Mouse (Mus musculus): ENCODE measurements around the gene Htr1f.

The Htr1f gene

DNA sequence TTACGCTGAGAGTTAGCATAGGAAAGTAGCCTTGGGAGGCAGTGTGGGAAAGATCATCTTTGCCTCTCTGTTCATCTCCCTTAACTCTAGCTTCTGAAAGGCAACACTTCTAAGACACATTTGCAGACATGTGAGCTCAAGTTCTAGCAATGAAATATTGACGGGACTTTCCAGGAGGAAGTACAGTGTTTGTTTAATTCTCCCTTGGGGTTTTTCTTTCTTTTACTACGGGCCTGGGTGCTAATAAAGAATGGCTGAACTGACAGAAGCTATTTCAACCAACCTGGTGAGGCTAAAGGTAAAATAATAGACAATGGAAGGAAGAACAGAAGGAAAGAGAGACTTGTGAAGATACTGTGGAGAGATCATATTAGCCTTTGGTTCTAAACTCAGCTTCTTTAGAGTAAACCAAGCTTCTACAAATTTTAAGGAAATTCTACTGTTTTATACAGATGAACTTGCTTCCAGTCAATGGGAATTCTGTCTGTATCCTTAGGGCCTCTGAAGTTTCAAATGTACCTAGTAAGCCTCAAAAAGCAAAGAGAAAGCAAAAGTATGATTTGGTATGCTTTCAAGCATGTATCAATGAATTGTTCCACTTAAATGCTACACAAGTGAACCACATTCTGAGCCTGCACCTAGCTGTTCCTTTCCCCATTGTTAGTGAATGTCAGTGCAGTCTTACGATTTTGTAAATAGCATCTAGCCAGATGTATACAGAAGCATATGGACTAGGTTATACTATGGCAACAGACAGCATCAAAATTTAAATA lies 131.9 kb downstream of the Htr1f start:
- no peak for DNase-seq (ENCODE audit: low spot score)

DNA sequence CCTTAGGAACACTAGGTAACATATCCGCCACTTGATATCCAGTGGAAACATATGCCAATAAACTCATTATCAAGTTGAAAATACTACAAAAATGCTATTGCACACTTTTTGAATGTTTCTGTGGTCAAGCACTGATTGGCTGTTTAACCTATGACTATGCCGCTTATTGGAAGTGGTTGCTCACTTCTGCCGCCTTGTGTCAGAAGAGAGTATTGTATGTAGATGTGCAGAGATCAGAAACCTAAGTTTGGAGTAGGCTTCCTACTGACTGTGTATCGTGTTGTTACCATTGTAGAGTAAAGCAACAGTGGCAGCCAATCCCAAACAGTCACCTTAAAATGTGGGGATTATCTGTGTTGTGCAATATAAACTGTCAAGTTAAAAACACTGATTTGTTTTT lies 144.0 kb downstream of the Htr1f start:
- no peak for DNase-seq (ENCODE audit: low spot score)

DNA sequence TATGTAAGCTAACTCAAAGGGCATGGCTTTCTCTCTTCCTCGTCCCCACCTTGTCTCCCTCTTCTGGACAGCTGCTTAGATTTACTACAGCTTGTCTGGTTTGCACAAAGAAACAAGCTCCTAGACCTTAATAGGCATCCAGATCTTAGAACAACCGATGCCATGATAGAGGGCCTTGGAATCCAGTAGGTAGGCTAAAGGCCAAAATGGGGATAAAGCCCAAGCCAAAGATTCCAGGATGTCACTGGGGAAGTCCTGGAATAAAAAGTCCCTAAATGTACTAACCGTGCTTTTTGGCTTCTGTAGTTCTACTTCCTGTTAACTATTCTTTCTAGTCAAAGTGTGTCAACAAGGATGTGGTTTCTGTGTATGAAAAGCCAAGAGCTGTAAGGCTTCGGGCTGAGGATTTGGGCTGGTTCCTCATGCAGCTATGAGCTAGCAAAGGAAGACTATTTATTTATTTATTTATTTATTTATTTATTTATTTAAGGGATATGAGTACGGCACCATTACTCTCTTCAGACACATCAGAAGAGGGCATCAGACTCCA lies 163.9 kb downstream of the Htr1f start:
- no peak for DNase-seq (ENCODE audit: low spot score)

DNA sequence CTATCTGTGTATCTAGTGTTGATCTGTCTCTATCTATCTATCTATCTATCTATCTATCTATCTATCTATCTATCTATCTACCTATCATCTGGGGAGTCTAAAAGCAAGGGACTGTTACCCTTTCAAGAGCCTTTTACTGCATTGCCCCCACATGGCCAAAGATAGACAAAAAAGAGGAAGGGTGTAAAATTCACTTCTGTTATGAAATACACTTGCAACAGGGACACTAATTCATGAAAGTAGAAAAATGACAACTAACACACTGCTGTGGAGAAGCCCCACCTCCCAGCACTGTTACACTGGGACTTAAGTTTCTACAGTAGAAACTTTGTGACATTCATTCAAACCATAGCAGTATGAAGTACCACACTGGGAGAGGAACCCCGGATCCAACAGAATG lies 170.9 kb downstream of the Htr1f start:
- no peak for DNase-seq (ENCODE audit: low spot score)

DNA sequence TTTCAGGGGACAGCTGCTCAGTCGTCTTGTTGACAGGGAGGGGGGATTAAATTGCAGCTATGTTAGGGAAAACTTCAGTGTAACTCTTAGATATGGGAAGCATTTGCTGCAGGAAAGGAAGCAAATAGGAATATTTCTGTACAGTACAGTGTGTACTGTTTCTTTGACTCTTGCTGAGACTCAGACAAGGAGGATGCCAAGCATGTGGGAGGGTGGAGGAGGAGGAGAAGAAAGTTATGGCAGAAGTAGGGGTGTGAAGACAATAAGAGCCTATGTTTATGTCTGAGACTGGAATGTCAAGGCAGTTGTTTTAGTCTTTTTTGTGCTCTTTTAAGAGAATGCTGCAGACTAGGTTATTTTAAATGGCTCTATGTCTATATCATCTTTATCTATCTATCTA lies 171.6 kb downstream of the Htr1f start:
- DNase-seq (ENCODE audit: low spot score), result no peak

DNA sequence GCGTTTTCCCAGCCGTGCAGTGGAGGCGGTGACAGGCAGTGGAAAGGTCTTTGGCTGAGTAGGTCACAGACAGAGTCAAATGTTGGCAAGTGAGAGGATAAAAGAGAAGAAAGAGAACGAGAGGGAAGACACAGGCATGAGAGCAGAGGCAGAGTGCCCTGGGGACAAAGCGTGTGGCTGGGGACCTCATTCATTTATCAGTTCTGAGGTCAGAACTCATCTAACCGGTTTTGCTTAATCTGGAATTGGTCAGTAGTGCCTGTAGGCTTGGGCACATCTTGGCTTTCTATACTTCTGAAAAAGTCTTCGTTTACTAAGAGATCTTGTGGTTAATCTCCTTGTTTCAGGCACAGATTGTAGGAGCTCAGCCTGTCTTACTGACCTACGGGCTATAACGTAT lies 182.2 kb downstream of the Htr1f start:
- DNase-seq (ENCODE audit: low spot score), result no peak

DNA sequence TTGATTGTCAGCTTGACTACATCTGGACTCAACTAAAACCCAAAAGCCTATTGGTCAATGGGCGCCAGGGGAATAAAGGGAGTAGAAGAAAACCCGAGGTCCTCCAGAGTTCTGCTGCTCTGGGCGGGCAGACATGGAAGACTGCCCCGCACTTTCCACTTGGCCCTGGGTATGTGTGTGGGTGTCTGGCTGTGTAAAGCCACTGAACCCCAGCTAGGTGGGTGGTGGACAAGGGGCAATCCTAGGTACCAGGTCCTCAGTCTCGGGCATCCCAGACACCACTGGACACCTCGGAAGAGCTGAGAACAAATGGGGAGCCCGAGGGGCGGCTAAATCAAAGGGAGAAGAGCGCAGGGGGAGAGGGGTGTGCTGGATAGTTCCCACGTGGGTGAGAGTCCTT lies 196.9 kb downstream of the Htr1f start:
- no peak for DNase-seq (ENCODE audit: low spot score)

DNA sequence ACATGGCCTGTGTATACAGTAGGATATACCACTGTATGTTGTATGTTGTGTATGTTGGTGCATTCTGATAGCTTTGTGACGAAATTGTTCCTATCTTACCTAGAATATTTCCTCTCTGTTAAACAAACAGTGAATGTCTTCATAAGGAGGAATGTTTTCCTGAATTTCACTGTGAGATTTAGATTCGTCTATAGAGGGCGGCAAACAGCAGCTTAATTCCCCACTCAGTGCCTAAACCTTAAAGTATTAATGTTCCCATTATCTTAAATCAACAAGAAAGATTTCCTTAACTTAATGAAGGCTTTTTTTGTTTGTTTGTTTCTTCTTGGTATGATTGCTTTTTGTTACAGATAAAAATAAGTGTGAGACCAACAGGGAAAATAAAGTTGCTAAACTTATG lies 198.5 kb downstream of the Htr1f start:
- no peak for DNase-seq (ENCODE audit: low spot score)

DNA sequence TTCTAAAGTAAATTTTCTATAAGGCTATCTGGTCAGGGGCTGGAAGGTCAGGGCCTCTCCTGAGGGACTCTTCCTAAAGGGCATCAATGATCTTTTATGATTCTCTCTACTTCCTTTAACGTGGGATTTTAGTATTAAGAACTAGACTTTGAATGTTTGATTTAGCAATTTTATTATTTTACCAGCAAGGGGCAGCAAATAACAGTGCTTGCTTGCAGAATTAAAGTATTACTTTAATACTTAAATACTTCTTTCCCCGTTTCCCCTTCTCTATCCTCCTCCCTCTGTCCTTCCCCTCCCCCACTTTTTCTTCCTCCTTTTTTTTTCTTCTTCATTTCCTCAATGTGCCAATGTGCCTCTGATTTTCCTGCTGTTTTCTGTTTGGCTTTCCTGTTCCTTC lies 202.3 kb downstream of the Htr1f start:
- no peak for DNase-seq (ENCODE audit: low spot score)

DNA sequence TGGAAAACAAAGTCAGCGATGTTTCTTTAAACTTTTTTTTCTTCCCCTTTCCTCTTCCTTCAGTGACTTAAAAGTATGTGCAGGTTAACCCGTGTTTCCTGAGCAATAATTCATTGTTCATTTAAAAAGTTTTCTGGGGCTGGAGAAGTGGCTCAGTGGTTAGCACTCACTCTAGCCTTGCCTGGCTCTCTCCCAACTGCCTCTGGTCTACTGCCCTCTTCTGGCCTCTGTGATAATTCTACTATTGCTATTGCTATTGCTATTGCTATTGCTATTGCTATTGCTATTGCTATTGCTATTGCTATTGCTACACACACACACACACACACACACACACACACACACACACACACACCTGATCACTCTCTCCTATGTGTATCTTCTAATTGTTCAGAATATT lies 206.6 kb downstream of the Htr1f start:
- DNase-seq (ENCODE audit: low spot score), result no peak

DNA sequence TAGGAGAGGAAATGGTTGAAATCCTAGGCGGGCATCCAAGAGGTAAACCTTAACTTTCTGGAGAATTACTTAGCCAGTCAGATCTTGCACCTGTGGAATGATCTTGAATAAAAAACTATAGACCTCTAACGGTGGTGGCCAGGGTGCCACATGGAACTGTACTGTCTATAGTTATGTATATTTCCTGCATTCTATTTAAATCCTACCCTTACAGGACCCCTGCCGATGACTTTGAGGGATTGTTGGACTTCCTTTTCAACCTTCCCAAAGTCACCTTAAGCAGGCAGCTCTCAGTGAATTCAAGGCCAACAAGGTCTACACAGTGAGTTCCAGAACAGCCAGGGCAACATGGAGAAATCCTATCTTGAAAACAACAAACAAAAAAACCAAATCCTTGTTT lies 216.2 kb downstream of the Htr1f start:
- DNase-seq (ENCODE audit: low spot score), result no peak

DNA sequence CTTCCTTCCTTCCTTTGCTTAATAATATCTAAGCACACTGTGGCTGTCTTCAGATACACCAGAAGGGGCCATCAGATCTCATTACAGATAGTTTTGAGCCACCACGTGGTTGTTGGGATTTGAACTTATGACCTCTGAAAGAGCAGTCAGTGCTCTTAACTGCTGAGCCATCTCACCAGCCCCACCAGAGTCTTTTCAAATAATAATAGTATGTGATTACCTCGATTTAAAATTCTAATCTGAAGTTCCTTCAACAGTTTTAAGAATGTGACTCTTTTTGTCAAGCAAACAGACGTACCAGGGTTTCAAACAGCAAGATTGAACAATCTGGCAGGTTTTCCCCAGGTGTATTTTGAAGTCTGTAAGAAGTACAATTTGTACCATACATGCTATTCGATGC lies 220.1 kb downstream of the Htr1f start:
- no peak for DNase-seq (ENCODE audit: low spot score)

DNA sequence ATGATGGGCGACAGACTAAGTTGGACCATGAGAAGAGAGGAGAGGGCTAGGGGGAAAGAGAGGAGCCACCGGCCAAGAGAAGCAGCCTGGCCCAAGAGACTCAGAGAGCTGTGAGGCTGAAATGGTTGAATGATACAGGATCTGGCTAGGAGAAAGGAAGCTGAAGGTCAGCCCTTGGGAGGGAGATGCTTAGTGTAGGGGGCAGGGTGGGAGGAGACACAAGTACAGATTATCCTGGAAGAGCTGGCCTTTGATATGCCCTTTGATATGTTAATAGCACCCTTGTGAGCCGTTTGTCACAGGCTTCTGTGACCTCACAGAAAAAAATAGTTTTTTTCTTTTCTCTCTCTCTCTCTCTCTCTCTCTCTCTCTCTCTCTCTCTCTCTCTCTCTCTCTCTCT lies 220.5 kb downstream of the Htr1f start:
- DNase-seq (ENCODE audit: low spot score), result no peak

DNA sequence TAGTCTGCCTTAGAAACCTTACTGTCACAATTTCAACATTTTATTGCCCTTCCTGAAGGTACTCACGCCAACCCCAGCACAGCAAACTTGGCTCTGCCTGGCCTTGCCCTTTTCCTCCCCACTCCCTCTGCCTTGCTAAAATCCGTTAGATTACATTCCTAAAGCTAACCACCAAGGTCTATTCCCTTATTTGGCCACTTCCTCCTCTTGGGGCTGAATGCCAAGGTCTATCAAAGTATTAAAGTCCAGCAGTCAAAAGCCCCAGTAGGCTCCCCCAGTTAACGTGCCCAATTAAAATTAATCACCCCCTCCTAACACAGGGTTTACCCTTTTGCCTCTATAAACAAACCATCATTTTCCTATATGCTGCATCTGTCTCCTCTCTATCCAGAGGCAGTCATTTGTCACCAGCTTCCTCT lies 221.2 kb downstream of the Htr1f start:
- no peak for DNase-seq (ENCODE audit: low spot score)

DNA sequence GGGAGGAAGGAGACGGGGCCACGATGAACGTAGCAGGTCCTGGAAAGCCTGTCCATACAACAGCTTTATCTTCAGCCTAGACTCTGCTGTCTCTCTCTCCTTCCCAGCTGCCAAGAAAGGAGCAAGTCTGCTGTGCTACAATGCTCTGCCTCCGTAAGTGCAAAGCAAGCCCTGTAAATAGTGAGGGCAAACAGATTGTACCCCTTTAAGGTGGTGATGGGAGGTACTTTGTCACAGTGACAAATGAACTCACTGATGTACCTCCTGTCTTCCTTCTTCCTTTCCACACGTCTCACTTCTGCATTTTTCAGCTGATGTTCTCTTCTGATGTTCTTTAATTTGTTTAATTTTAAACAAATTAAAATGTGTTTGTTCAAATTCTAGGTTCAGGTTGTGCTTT lies 221.8 kb downstream of the Htr1f start:
- no peak for DNase-seq (ENCODE audit: low spot score)

DNA sequence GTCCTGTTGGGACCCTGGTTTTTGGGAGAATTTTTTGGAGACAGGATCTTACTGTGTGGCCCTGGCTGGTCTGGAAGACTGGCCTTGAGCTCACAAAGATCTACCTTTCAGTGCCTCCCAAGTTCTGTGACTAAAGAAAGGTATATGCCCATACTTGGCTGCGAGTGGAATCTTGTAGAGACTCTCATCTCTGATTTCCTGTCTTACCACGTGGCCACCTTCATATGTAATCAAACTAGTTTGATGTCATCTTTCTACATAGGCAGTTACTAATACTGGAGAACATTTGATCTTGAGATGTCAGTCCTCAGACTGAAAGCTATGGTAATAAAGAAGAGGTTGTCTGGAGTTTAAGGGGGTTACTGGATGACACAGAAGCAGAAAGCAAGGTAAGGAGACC lies 224.2 kb downstream of the Htr1f start:
- no peak for DNase-seq (ENCODE audit: low spot score)

DNA sequence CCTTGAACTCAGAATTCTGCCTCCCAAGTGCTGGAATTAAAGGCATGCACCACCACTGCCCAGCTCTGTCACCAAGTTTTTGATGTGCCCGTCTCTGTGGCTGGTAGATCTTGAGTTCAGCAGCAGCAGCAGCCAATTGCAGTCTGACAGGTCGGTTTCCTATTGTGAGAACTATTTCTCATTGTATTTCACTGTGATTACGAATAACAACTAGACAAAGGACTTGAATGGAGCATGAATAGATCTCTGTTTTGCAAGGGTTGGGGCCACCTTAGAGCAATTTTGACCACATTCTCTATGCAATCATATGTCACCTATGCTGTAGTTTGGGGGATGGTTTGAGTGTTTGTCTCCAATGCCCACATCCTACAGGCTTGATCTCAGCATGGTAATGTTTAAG lies 224.7 kb downstream of the Htr1f start:
- DNase-seq (ENCODE audit: low spot score), result no peak

DNA sequence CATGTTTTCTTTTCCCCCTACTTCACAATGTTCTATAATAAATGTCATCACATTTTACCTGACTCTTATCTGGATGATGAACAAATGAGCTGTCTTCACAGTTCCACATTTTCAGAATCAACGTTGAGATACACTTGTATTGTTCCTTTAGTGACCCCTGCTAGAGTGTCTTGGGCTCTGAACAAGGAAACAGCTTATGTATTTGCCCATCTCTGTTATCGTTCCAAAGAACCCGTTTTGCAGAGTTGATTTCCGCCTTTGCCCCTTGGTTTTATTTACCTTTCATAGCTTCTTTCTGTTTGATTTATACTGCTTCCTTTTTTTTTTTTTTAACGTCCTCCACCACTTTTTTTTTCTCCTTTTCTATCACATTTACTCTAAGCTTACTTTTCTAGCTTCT lies 225.9 kb downstream of the Htr1f start:
- no peak for DNase-seq (ENCODE audit: low spot score)

DNA sequence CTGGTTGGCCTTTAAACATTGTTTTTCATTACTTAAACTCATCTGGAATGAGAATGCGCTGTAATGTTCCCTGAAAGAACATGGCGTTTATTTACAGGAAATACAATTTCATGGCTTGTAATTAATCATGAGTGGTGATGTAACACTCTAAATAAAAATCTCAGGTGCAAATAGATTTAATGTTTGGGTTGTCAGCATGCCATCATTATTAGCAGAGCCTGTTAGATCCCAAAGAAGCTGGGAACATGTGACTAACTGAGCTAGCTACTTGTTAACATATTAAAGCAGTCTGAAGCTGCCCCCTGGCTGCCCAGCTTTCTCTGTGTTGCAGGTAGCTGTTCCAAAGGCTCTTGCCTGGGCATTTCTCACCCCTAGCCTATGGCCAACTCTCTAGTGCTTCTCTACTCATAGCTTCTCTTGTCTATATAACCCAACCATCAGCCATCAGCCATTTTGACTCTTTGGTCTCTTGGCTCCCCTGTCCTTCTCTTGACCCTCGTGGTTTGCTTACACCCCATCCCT lies 227.0 kb downstream of the Htr1f start:
- DNase-seq (ENCODE audit: low spot score), result no peak

DNA sequence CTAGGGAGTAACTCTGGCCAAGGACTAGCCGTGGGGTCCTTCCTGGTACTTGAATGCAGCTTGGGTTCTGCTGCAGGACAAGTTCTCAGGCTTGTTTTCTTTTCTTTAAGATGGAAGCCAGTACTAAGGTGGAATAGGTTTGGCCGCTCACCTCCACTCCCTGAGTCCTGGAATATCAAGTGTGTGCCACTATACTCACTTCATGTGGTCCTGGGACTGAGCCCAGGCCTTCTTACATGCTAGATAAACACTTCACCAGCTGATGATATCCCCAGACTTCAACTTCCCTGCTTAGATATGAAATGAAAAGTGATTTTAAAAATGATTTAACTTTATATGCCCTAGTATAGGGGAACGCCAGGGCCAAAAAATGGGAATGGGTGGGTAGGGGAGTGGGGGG lies 228.3 kb downstream of the Htr1f start:
- DNase-seq (ENCODE audit: low spot score), result no peak

DNA sequence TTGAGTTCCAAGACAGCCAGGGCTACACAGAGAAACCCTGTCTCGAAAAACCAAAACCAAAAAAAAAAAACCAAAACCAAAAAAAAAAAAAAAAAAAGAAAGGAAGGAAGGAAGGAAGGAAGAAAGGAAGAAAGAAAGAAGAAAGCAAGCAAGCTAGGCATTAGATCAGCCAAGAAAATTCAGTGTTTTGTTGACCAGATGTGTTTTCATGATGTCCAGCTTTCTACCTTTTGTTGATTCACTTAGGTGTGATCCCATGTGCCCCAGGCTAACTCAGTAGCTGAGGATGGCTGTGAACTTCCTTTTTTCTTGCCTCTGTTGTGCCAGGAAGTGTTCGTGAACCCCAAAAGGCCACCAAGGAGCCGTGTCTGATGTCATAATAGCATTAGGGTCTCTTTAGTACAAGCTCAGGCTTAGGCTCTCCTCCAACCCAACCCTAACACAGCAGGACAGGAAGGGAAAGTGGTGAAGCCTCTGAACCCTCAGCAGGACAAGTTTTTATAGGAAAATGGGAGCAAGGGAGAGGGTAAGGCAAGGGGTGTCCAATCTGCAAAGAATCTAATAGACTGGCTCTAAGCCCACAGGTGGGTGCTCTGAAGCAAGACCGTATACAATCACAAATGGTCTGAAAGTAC lies 228.9 kb downstream of the Htr1f start:
- no peak for DNase-seq (ENCODE audit: low spot score)

DNA sequence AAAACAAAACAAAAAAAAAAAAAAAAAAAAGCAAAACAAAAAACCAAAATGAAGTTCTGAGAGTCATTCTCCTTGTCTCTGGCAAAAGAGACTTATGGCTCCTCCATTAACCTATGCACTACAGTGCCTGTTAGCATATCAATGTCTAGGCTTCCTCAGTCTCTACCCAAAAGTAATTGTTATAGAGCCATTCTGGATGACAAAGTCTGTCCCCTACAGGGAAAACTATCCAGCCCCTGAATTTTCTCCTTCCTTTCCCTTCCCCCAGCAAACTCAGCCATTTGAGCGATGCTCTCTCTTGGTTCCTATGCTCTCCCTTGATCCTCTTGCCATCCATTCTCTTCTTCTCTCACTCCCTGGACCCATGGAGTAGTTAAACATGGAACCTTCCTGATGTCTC lies 229.8 kb downstream of the Htr1f start:
- no peak for DNase-seq (ENCODE audit: low spot score)

DNA sequence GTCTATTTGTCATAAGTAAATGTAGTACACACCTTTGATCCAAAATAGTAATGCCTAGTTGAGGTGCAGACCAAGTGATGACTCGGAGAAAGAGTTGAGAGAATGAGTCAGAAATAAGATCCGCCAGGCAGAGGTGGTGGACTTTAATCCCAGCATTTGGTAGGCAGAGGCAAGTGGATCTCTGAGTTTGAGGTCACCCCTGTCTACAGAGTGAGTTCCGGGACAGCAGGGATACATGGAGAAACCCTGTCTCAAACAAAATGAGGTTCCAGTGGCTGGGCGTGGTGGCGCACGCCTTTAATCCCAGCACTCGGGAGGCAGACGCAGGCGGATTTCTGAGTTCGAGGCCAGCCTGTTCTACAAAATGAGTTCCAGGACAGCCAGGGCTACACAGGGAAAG lies 230.3 kb downstream of the Htr1f start:
- DNase-seq (ENCODE audit: low spot score), result no peak

Data from MN1 (cell line).